Mouse (Mus musculus) CD4-positive, CD25-positive, alpha-beta regulatory T cell, adult 2 months (primary cell): Measurements from ENCODE around the gene Ctcf.
"Not testable (repeated sequence)": the region's sequence is repeated elsewhere in the genome, so short reads cannot be mapped to it uniquely, and the experiment has no call there.

Experiments
- DNase-seq: peaks from one replicate; pipeline ENCODE4 v3.0.0-alpha.2; 2012; ENCODE audit warnings: low read depth, low spot score

Gene Ctcf

DNA sequence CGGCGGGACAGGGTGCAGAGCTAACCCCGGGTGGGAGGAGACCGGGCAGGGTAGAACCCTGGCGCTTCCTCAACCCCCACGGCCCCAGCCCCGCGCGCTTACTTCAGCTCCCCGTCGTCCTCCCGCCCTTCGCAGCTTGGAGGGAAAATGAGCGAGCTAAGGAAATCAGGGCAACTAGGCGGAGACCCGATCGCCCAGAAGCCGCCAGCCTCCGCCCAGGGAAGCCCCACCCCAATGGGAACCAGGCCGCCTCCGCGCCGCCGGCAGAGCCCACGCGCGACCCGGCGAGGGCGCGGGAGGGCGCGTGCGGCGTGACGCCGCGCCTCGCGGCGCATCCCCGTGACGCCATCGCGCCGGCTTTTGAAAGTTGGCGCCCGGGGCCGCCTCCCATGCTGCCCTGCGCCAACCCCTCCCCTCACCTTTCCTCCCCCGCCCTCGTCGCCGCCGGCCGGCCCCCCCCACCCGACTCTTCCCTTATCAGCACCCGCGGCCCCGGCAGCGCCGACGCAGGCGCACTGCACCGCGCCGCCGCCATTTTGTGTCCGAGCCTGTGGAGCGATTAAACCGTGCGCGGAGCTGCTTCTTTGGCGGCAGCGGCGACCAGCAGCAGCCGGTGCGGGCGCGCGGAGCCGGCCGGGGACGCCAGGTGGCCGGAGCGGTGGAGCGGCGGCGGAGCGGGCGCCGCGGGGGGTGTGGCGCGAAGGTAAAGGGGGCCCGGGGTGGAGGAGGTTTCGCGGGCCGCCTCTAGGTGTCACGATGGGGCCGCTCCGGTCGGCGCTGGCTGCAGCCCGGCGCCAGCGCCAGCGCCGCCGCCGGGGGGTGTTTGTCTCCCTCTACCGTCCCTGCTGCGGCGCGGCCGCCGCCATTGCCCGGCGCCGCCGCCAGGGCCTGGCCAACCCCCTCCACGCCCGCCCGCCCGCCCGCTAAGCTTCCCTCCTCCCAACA lies at the start of gene Ctcf:
Ctcf (plus strand) TSS at position 551 of the 945 bp plus-strand sequence.
- DNase-seq: peak; percentile 98

DNA sequence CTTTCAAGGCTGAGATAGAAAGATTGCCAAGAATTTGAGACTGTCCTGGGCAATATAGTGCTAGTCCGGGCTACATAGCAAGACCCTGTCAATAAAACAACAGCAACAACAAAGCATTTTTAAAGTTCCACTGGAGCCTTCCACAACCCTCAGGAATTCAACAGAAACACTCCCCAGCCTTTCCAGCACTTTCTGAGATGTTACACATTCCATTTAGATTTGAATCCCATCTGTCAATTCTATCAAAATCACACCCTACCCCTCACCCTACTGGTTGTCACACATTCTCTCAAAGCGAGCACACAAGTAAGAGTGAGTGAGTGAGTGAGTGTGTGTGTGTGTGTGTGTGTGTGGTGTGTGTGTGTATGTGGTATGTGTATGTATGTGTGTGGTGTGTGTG lies 43.9 kb upstream of the Ctcf start:
- DNase-seq: no peak

DNA sequence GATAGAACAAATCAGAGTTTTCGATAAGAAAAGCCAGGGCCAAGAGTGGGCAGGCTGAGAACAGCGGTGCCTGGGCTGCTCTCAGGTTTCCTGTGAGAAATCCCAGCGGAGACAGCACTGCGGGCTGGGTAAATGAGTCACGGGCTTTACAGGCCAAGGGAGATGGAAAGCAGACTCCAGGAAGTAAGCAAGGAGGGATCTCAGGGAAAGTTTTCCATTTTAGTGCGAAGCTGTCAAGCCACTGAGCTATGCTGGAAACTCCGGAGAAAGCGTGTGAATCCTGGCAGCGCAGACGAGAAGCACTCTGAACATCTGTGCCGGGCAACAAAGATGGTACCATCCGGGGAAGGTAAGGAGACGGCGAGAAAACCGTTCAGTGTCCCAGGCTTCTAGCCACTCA lies 42.5 kb upstream of the Ctcf start:
- DNase-seq: no peak

GRCm38 (mm10) chr8:105594451-105595242 lies 41.7 kb upstream of the Ctcf start:
- DNase-seq: no peak

DNA sequence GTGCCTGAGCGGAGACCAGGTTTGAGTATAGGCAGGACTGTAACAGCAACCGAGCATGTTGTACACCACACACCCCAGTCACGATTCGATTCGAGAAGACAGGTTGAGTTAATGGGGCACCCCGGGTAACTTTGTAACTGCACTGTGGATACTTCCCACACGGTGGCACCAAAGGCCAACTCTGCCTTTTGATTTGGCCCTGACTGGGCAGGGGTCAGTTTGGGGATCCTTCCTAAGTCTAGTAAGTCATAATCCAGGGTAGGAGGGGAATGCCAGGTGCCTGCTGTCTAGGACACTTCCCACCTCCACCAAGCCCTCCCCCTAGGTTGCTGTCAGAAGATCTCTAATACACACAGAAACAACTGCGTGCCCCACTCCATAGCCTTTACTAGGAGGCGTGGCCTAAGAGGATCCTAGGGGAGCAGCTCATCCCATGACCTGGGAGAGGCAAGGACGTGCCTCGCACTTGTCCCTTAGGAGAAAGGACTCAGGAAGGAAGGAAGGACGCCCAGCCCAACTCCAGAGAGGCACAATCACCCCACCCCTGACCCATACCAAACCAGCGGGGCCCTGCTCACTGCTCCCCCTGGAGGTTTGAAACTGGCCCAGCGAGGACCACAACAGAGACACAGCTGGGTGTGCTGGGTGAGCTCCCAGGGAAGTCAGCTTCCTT lies 39.9 kb upstream of the Ctcf start:
- DNase-seq: peak; percentile 83

DNA sequence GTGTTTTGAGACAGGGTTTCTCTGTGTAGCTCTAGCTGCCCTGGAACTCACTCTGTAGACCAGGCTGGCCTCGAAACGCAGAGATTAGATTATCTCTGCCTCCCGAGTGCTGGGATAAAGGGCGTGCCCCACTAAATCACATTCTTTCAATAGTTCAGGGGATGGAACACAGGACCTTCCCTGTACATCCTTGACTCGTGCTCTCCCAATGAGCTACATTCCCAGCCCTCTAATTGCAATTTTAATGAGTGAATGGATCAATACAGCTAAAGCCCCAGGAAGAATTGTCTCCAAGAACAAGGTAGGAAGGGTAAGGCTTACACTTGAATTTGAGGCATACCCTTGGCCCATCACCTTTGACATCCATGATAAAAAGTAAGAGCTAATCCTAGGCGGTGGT lies 37.6 kb upstream of the Ctcf start:
- no peak for DNase-seq

GRCm38 (mm10) chr8:105601301-105601700 lies 35.1 kb upstream of the Ctcf start:
- DNase-seq: no peak

DNA sequence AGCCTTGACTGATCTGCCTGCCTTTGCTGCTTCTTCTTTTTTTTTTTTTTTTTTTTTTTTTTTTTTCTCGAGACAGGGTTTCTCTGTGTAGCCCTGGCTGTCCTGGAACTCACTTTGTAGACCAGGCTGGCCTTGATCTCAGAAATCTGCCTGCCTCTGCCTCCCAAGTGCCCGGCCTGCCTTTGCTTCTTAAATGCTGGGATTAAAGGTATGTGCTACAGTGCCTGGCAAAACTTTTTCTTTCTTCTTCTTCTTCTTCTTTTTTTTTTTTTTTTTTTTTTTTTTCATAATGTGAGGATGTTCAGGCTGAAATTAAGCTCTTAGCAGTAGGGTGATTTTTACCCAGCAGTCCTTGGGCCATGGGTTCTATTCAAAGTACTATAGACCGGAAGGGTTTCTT lies 33.8 kb upstream of the Ctcf start:
- DNase-seq: not testable (repeated sequence)

DNA sequence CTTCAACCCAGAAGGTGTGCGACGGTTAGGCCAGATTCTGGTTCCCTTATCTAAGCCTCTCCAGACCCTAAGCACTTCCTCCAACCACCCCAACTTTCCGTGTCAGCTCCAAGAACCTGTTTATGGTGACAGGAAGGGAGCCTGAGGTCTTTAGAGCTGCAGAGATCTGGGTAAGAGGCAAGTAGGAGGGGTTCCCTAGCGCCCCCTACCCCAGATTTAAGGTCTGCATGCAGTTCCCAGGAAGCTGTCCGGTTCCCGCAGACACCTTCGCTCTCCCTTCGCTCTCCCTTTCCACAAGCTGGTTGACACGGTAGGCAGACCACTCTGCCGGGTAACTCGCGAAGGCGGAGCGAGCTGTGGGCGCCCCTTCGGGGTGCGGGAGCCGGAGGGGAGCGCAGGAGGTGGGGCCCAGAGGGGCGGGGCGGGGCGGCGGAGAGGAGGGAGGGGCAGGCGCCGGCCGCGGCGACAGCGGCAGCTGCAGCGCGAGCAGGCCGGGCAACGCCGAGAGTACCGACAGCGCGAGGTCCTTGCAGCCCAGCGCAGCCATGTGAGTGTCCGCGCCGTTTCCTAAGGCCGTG lies 31.5 kb upstream of the Ctcf start, which contains the start of gene Ripor1:
Ripor1 (plus strand) TSS at position 452 of the 578 bp plus-strand sequence.
- peak; percentile 88 for DNase-seq

- DNase-seq: peak; percentile 68
Observed at GRCm38 (mm10) chr8:105605491-105606188, 30.7 kb upstream of the Ctcf start.

DNA sequence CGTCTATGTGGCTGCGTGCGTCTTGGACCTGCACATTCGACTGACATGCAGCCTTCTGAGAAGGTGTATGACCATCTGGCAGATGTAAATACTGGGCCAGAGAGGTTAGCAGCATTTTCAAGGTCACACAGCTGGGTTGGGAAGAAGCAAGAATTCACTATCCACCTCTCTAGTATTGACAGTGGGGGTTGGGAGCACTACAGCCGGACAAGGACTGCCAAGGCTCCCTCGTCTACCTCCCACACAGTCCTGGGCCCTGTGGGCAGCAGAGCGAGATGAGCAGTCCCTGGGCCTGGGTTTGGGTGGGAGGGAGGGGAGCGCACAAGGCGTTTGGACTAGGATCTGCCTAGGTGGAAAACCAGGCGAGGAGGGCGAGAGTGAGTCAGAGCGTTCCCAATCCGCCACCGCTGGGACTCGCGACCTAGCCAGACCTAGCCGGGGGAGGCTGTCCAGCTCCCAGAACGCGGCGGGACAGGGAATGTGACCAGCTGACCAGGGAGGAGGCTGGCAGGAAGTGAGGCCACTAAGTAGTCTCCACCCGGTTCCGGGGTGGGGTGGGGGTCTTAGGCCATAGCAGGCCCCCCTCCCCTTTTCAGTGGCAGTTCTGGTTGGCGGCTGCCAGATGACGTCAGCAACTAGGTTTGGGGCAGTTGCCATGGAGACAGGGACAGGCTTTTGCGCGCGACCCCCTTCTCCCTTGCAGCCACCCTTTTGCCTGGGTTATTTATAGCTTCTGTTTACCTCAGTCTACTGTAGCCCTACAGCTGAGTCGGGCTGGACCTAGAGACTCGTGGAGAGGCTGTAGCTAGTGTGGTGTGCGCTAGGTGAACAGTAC lies 30.0 kb upstream of the Ctcf start:
- peak; percentile 76 for DNase-seq

DNA sequence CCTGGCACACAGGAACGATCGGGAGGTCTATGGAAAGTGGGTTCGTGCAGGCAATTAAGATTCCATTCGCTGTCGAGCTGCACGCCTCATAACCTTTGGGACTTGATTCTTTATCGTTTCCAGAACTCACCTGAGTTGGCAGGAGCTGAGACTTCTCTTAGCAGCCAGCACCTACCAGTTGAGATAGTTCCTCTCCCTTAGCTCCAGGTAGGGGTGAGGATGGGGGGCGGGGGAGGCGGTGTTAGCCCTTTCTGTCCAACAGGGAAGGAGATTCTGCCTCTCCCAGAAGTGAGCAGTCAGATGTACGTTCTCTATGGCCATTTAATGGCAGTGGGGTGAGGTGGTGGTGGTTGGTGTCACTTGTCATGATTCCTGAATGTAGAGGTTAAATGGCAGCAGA lies 29.3 kb upstream of the Ctcf start:
- DNase-seq: no peak

DNA sequence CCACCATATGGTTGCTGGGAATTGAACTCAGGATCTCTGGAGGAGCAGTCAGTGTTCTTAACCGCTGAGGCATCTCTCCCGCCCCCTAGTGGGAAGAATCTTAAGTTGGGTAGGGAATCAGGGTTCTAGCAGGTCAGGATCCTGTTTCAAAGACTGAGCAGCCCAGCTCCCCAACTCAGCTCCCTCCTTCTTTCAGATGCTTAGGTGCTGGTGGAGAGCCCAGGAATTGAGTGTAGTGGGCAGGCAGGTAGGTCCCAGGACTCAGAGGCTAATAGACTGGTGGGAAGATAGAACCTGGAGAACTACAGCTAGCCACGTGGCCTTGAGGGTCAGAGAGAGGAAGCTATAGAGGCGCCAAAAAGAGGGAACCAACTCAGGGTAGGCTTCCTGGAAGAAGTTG lies 28.7 kb upstream of the Ctcf start:
- peak; percentile 78 for DNase-seq

- DNase-seq: no peak
Observed at GRCm38 (mm10) chr8:105609355-105609754, 27.0 kb upstream of the Ctcf start.

DNA sequence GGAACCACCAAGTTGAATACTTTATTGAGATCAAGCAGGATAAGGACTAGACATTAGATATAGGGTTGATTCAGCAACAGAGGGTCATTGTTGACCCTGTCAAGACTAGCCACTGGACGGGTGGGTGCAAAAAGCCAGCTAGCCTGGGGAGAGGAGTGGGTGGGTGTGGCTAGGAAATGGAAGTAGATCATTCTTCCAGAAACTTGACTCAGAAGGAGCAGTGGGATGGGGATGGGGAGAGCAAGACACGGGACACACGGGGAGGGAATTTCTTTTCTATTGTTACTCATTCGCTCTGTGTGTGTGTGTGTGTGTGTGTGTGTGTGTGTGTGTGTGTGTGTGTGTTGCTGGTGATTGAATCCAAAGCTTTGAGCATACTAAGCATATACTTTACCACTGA lies 26.6 kb upstream of the Ctcf start:
- no peak for DNase-seq

DNA sequence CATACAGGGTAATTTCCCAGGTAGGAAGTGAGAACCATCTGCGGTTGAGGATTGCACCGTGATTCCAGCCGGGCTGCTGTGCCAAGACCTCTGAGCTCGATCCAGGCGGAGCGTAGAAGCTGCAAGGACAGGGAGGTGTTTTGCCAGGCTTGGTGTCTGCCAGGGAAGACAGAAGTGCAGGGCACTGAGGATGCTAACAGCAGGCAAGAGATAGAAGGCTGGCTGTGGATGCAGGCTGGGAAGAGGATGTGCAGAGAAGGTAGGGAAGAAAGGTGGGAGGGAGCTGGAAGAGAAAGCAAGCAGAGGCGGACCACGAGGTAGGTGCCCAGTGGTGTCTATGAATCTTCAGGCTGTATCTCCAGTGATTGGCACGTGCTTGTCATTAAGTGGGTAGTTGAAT lies 24.5 kb upstream of the Ctcf start:
- no peak for DNase-seq

- peak; percentile 27 for DNase-seq
Observed at GRCm38 (mm10) chr8:105613037-105613436, 23.3 kb upstream of the Ctcf start.

- DNase-seq: peak; percentile 66
Observed at GRCm38 (mm10) chr8:105613830-105614511, 22.4 kb upstream of the Ctcf start.

DNA sequence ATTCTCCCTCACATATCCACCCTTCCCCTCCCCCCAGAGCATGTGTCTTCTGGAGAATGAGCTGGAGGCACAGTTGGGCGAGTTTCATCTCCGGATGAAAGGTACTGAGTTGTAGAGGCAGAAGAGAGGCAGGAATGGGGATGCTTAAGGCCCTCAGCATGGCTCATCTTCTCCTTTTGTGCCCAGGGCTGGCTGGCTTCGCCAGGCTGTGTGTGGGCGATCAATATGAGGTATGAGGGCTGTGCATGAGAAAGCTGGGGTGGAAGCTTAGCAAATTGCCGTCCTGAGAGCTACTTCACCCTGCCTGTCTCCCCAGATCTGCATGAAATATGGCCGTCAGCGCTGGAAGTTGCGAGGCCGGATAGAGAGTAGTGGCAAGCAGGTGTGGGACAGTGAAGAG lies 20.4 kb upstream of the Ctcf start:
- DNase-seq: no peak
